Mouse (Mus musculus): ENCODE measurements around the gene Mrc2.

The Mrc2 gene

DNA sequence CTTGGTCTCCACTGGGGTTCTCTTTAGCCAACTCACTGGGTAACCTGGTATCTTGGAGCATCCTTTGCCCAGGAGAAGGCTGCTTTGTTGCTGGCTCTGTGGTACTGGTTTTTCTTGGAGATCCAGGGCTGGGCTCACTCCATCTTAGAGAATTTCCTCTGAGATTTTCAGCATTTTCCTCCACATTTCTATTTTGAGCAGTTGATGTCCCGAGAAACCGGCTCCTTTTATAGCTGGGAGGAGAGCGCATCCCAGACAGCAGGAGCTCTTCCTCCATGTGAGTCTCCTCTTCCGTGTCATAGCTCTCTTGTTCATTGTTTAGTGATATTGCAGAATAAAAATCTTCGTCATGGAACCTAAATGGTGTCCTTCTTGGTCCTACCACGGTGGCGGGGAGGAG, 97.8 kb downstream of the Mrc2 start:
- no peak for DNase-seq (ENCODE audit: low spot score)

Measured in MN1 (cell line).